Mouse (Mus musculus) limb, embryonic 14.5 days (tissue): ENCODE results near the gene Smg5. TPM values are rescaled to one million over a fixed set of nuclear protein-coding genes. Genes with fewer than 3 reads are reported as not detected.

Experiments used
- ATAC-seq: fragments of 200-750 bp; cut with Nextera tagmentation; 2 replicates; pipeline ENCODE4 v1.8.0; 2017; ENCODE audit warnings: low read depth, moderate number of reproducible peaks, moderate TSS enrichment; ENCODE audit not compliant: low FRiP score
- DNase-seq: peaks from one replicate; pipeline ENCODE4 v3.0.0-alpha.2; 2015; ENCODE audit warnings: low spot score
- H3K27ac ChIP-seq: fragments of 300-500 bp; sonication (generic); replicated peaks from 2 replicates; pipeline ENCODE4 v1.5.1; 2014; ENCODE audit warnings: low read depth, mild to moderate bottlenecking, low read length, moderate library complexity, mixed read lengths
- H3K27me3 ChIP-seq: fragments of 300-500 bp; sonication (generic); 2 replicates; pipeline ENCODE4 v1.6.1; 2014; ENCODE audit warnings: low read length, mixed read lengths; ENCODE audit not compliant: control insufficient read depth, insufficient read depth
- H3K36me3 ChIP-seq: fragments of 300-500 bp; sonication (generic); 2 replicates; pipeline ENCODE4 v1.6.1; 2014; ENCODE audit warnings: mild to moderate bottlenecking, low read length, moderate library complexity, mixed read lengths; ENCODE audit not compliant: control insufficient read depth, insufficient read depth
- H3K4me1 ChIP-seq: fragments of 300-500 bp; sonication (generic); 2 replicates; pipeline ENCODE4 v1.6.1; 2014; ENCODE audit warnings: antibody characterized with exemption, low read length, mixed read lengths; ENCODE audit not compliant: control insufficient read depth, insufficient read depth
- H3K4me2 ChIP-seq: fragments of 300-500 bp; sonication (generic); replicated peaks from 2 replicates; pipeline ENCODE4 v1.6.1; 2014; ENCODE audit warnings: low read depth, mild to moderate bottlenecking, low read length, moderate library complexity; ENCODE audit not compliant: severe bottlenecking
- H3K4me3 ChIP-seq: fragments of 300-500 bp; sonication (generic); replicated peaks from 2 replicates; pipeline ENCODE4 v1.5.1; 2014; ENCODE audit warnings: low read length
- H3K9ac ChIP-seq: fragments of 300-500 bp; sonication (generic); 2 replicates; pipeline ENCODE4 v1.6.1; 2014; ENCODE audit warnings: mild to moderate bottlenecking, low read depth, low read length, moderate library complexity; ENCODE audit not compliant: severe bottlenecking
- H3K9me3 ChIP-seq: fragments of 300-500 bp; sonication (generic); 2 replicates; pipeline ENCODE4 v1.6.1; 2016; ENCODE audit warnings: low read length; ENCODE audit not compliant: control insufficient read depth
- POLR2A ChIP-seq: fragments of 200-500 bp; IDR thresholded peaks from 2 replicates; pipeline ENCODE4 v1.8.0; 2012; ENCODE audit warnings: inconsistent platforms, mild to moderate bottlenecking, moderate library complexity, borderline replicate concordance; ENCODE audit not compliant: insufficient read depth, insufficient read length; ENCODE audit errors: extremely low read depth
- WGBS: fragments of 180-500 bp; shearing (Covaris S2); extraction: QIAGEN DNeasy Blood & Tissue Kit; methylation state at CpG from one replicate; pipeline ENCODE4 v1.1.7; 2014; 5-methylcytosine and 5-hydroxymethylcytosine counted together
- polyA plus RNA-seq, 2 experiments: library from polyadenylated mRNA; depleted of rRNA in 1 of 2; stranded (reverse) in 1 of 2; unstranded in 1 of 2; fragments of >200 nt; fragmentation: Nextera tagmentation in 1 of 2; extraction: Ambion mirVana in 1 of 2; gene quantifications; 2 replicates each; pipeline versions ENCODE4 v1.2.1 to v1.2.3; 2012 to 2014

Smg5 gene
- polyA plus RNA-seq, 2 experiments, result 33.8 to 83.3 TPM

GRCm38 (mm10) chr3:88407090-88407489, 71.0 kb downstream of the Smg5 start:
- H3K4me1 ChIP-seq, result peaks cover 10% of the 10 kb centered on the region; the same call in 1 of the 2 replicates
- H3K9me3 ChIP-seq, result no peaks in the 10 kb centered on the region
- H3K27ac ChIP-seq, result no peak overlapping the region
- no peaks in the 10 kb centered on the region for H3K27me3 ChIP-seq
- H3K9ac ChIP-seq, result no peak overlapping the region
- no peak for TF ChIP-seq POLR2A
- DNase-seq (peak; percentile 93), ATAC-seq (peak; percentile 10; the same call in 1 of the 2 replicates)
- peaks cover 22% of the 10 kb centered on the region for H3K36me3 ChIP-seq
- 2% methylated on average over 2 of the region's 2 CpGs for WGBS
- no peak overlapping the region for H3K4me3 ChIP-seq
- H3K4me2 ChIP-seq, result no peak overlapping the region

DNA sequence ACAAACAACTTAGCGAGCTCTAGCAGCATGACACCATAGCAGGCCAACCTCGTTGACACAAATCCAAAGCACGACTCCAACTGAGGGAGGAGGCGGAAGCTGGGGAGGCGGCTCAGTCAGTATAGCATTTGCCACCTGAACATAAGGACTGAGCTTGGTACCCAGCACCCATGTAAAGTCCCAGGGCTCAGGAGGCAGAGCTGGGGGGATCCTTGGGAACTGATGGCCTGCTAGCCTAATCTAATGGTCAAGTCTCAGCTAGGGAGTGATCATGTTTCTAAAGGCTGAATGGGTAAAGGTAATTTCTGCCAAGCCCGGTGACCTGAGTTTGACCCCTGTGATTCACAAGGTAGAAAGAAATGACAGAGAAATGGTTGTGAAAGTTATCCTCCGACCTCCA, 71.5 kb downstream of the Smg5 start:
- no peak overlapping the region for H3K4me2 ChIP-seq
- H3K27ac ChIP-seq, result no peak overlapping the region
- WGBS, result 56% methylated on average over 7 of the region's 7 CpGs
- no peak for DNase-seq
- ATAC-seq, result no peak
- no peaks in the 10 kb centered on the region for H3K27me3 ChIP-seq
- H3K9me3 ChIP-seq, result no peaks in the 10 kb centered on the region
- H3K4me1 ChIP-seq, result peaks cover 10% of the 10 kb centered on the region; the same call in 1 of the 2 replicates
- no peak overlapping the region for H3K4me3 ChIP-seq
- peaks cover 22% of the 10 kb centered on the region for H3K36me3 ChIP-seq
- no peak for TF ChIP-seq POLR2A
- H3K9ac ChIP-seq, result no peak overlapping the region

- Histone ChIP-seq H3K4me1 (peaks cover 10% of the 10 kb centered on the region; the same call in 1 of the 2 replicates), H3K4me2 (peak overlapping the region; percentile 51), H3K4me3 (peak overlapping the region; percentile 67), H3K9me3 (no peaks in the 10 kb centered on the region), H3K9ac (no peak overlapping the region), H3K36me3 (peaks cover 25% of the 10 kb centered on the region), H3K27ac (no peak overlapping the region), H3K27me3 (no peaks in the 10 kb centered on the region)
- TF ChIP-seq POLR2A, result no peak
- no peak for DNase-seq
- 62% methylated on average over 5 of the region's 5 CpGs for WGBS
- ATAC-seq, result no peak
Measured at GRCm38 (mm10) chr3:88408953-88409352, 72.9 kb downstream of the Smg5 start.

- Histone ChIP-seq H3K36me3 (peaks cover 33% of the 10 kb centered on the region), H3K4me2 (peak within 1 kb of the TSS; percentile 51), H3K27ac (peak within 1 kb of the TSS; percentile 89), H3K4me3 (peak within 1 kb of the TSS; percentile 67), H3K27me3 (no peaks in the 10 kb centered on the region), H3K4me1 (peaks cover 10% of the 10 kb centered on the region; the same call in 1 of the 2 replicates), H3K9ac (peak within 1 kb of the TSS; percentile 89), H3K9me3 (no peaks in the 10 kb centered on the region)
- peak; percentile 89 for DNase-seq
- ATAC-seq, result peak; percentile 93
- peak; percentile 84; the same call in 1 of the 2 replicates for TF ChIP-seq POLR2A
- WGBS, result under 1% methylated on average over 53 of the region's 54 CpGs
Measured at GRCm38 (mm10) chr3:88409741-88410644, 73.9 kb downstream of the Smg5 start, which contains the start of gene Pmf1. Gene Pmf1, minus strand, starts transcription at chr3:88410331.

- H3K36me3 ChIP-seq, result peaks cover 40% of the 10 kb centered on the region
- ATAC-seq (no peak; the same call in 1 of the 2 replicates), DNase-seq (no peak)
- peak overlapping the region; percentile 89 for H3K27ac ChIP-seq
- WGBS, result 23% methylated on average over 7 of the region's 7 CpGs
- peak overlapping the region; percentile 89; the same call in 1 of the 2 replicates for H3K9ac ChIP-seq
- no peaks in the 10 kb centered on the region for H3K9me3 ChIP-seq
- peak overlapping the region; percentile 67 for H3K4me3 ChIP-seq
- no peaks in the 10 kb centered on the region for H3K27me3 ChIP-seq
- peak overlapping the region; percentile 51 for H3K4me2 ChIP-seq
- TF ChIP-seq POLR2A, result no peak
- H3K4me1 ChIP-seq, result peaks cover 10% of the 10 kb centered on the region; the same call in 1 of the 2 replicates
Measured at GRCm38 (mm10) chr3:88410645-88411031, 74.6 kb downstream of the Smg5 start.
